Mouse (Mus musculus) cerebellum, adult 2 months (tissue): ENCODE data around the gene Dnah7a.

ENCODE experiments used
- CTCF ChIP-seq: fragments of 200-500 bp; IDR thresholded peaks from 2 replicates; pipeline ENCODE4 v1.5.1; 2011; ENCODE audit warnings: low read depth, mild to moderate bottlenecking, control low read depth, low read length, moderate library complexity, borderline replicate concordance; ENCODE audit not compliant: insufficient read depth
- POLR2A ChIP-seq: fragments of 200-500 bp; IDR thresholded peaks from 2 replicates; pipeline ENCODE4 v1.6.1; 2011; ENCODE audit warnings: low read length, control low read depth, borderline replicate concordance; ENCODE audit not compliant: insufficient read depth

- TF ChIP-seq CTCF (no peak), POLR2A (no peak)
Measured at GRCm38 (mm10) chr1:53741742-53742458, 35.3 kb upstream of the Dnah7a start.
